Mouse (Mus musculus): ENCODE data around the gene Cdk9. TPM values are rescaled to one million over a fixed set of nuclear protein-coding genes. Genes with fewer than 3 reads are reported as not detected.

Cdk9 gene
- polyA plus RNA-seq, 1 experiment, result 260 TPM

DNA sequence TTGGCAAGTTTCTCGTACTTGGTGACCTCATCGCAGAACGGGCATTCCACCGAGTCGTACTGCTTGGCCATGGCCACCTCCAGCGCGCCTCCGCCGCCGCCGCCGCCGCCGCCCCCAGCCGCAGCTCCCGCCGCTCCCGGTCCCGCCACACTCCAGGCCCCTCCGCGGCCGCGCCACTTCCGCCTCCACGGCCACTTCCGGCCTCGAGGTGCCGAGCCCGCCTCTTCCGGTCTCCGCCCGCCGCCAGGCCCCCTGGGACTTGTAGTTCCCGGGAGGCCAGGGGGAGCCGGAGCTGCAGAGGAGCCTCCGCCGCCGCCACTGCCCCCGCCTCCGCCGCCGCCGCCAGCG is 316 bp downstream of the Cdk9 start:
- TF ChIP-seq POLR2A (IDR thresholded peaks at IDR 0.05; ENCODE audit: extremely low read depth, insufficient read depth, low read length) (no peak), CTCF (IDR thresholded peaks at IDR 0.05; ENCODE audit: extremely low read depth, insufficient read depth, low read length) (no peak)
- Histone ChIP-seq H3K27ac (ENCODE audit: insufficient read depth, low read length) (peak overlapping the region; percentile 100), H3K4me3 (ENCODE audit: insufficient read depth, low read length) (peak overlapping the region; percentile 52), H3K4me1 (ENCODE audit: control insufficient read depth, insufficient read depth, low read length) (no peaks in the 10 kb centered on the region; the same call in 1 of the 2 replicates)

DNA sequence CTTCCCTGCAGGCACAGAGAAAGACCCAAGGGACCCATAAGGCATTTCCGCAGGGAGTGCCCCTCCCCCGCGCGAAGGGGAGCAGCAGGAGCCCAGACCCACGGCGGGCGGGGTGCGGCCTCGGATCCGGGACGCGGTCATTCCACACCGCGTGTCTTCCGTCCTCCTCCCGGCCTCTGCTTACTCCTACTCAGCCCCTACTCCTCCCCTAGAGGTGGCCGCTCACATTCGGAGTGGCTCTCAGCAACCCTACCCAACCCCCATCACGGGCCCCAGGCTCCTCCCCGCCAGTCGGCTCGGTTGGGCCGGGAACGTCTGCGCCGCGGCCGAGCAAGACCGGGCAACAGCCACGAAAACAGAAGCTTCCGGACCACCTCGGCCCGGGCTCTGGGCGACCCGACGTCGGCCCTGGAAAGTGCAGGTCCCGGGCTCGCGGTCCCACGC is 746 bp downstream of the Cdk9 start:
- Histone ChIP-seq H3K27ac (ENCODE audit: insufficient read depth, low read length) (peak overlapping the region; percentile 64; the same call in 1 of the 2 replicates), H3K4me1 (ENCODE audit: control insufficient read depth, insufficient read depth, low read length) (no peaks in the 10 kb centered on the region; the same call in 1 of the 2 replicates), H3K4me3 (ENCODE audit: insufficient read depth, low read length) (peak overlapping the region; percentile 52)
- TF ChIP-seq CTCF (IDR thresholded peaks at IDR 0.05; ENCODE audit: extremely low read depth, insufficient read depth, low read length) (no peak), POLR2A (IDR thresholded peaks at IDR 0.05; ENCODE audit: extremely low read depth, insufficient read depth, low read length) (no peak)

DNA sequence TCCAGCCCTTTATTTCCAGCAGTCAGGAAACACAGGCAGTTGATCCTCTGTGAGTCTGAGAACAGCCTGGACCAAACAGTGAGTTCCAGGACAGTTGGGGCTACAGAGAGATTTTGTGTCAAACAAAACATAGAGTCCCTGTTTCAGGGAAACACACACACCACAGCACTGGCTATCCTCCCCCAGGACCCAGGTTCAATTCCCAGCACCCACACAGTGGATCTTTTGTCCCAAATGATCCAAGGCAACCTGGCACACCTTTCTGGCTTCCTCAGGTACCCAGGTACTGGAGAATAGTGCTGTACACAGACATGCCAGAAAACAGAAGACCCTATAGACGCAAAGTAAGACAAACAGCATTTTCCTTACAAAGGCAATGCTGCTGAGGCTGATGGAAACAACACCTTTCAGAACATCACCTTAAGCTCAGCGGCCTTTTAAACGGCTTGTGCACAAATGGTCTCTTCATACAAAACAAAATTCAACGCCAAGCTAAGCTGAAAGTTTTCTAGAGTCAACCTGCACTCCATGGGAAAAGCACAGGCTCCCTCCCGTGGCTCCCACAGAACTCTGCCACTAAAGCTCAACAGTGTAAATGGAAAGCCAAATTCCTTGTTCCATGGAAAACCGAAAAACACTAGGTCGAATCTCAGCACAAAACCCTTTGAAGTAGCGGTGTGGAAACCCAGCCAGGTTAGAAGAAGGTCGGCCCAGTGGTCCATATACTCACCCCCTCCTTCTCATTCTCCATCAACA is 1.4 kb downstream of the Cdk9 start:
- Histone ChIP-seq H3K27ac (ENCODE audit: insufficient read depth, low read length) (no peak overlapping the region), H3K4me1 (ENCODE audit: control insufficient read depth, insufficient read depth, low read length) (no peaks in the 10 kb centered on the region; the same call in 1 of the 2 replicates), H3K4me3 (ENCODE audit: insufficient read depth, low read length) (peak overlapping the region; percentile 52)
- no peak for TF ChIP-seq POLR2A (IDR thresholded peaks at IDR 0.05; ENCODE audit: extremely low read depth, insufficient read depth, low read length)
- TF ChIP-seq CTCF (IDR thresholded peaks at IDR 0.05; ENCODE audit: extremely low read depth, insufficient read depth, low read length), result no peak

DNA sequence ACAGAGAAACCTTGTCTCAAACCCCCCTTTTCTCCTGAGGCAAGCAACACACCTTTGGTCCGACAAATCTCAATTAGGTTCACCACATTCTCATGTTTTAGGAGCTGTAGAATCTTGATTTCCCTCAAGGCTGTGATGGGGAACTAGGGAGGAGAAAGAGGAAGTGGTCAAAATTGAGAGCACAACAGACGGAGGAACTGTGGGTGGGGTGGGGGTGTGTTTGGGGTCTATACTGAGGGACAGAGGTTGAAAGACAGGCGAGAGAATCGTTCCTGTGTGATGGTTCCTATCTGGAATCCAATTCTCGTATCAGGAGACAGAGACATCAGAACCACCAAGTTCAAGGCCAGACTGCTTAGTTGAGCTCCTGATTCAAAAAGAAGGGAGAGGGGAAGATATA is 2.5 kb downstream of the Cdk9 start:
- TF ChIP-seq CTCF (IDR thresholded peaks at IDR 0.05; ENCODE audit: extremely low read depth, insufficient read depth, low read length) (no peak), POLR2A (IDR thresholded peaks at IDR 0.05; ENCODE audit: extremely low read depth, insufficient read depth, low read length) (no peak)
- no peaks in the 10 kb centered on the region; the same call in 1 of the 2 replicates for H3K4me1 ChIP-seq (ENCODE audit: control insufficient read depth, insufficient read depth, low read length)
- H3K27ac ChIP-seq (ENCODE audit: insufficient read depth, low read length), result no peak overlapping the region
- H3K4me3 ChIP-seq (ENCODE audit: insufficient read depth, low read length), result no peak overlapping the region

DNA sequence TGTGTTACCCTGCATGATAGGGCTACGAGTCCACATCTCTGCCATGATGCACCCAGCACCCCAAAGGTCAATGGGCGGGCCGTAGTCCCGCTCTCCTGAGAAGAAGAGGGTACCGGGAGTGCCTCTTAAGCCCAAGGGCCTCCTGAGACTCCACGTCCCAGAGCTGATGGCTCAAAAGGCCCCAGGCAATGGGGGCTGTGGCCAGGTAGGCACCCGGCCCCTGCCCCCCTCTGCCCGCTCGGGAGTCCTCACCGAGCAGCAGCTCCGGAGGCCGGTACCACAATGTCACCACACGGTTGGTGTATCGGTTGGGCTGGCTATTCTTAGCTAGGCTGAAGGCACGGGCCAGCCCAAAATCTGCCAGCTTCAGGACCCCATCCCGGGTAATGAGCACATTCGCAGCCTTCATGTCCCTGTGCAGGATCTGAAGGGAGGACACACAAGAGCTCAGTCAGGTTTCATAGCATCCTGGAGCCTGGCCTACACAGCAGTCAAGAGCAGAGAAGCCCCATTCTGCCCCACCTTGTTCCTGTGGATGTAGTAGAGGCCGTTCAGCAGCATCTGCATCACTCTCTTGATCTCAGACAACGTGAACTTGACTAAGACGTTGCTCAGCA is 3.2 kb downstream of the Cdk9 start:
- H3K4me1 ChIP-seq (ENCODE audit: control insufficient read depth, insufficient read depth, low read length), result no peaks in the 10 kb centered on the region; the same call in 1 of the 2 replicates
- no peak overlapping the region for H3K27ac ChIP-seq (ENCODE audit: insufficient read depth, low read length)
- TF ChIP-seq CTCF (IDR thresholded peaks at IDR 0.05; ENCODE audit: extremely low read depth, insufficient read depth, low read length) (no peak), POLR2A (IDR thresholded peaks at IDR 0.05; ENCODE audit: extremely low read depth, insufficient read depth, low read length) (no peak)
- H3K4me3 ChIP-seq (ENCODE audit: insufficient read depth, low read length), result no peak overlapping the region

DNA sequence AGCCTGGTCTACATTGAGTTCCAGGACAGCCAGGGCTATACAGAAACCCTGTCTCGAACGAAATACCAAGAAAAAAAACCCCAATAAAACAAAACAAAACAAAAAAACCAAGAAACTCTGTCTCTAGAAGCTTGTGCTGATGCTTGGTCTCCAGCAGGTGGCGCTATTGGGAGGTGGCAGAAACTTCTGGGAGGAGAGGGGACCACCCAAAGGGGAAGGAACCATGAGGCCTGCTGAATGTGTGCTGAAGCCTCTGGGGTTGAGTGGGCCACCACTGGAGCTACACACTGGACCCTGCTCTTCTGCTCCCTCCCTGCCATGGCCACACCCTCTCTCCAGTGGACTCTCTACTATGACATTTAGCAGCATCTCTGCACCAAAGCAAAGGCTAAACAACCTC is 4.2 kb downstream of the Cdk9 start:
- Histone ChIP-seq H3K4me3 (ENCODE audit: insufficient read depth, low read length) (no peak overlapping the region), H3K27ac (ENCODE audit: insufficient read depth, low read length) (no peak overlapping the region), H3K4me1 (ENCODE audit: control insufficient read depth, insufficient read depth, low read length) (no peaks in the 10 kb centered on the region; the same call in 1 of the 2 replicates)
- peak; percentile 76 for TF ChIP-seq CTCF (IDR thresholded peaks at IDR 0.05; ENCODE audit: extremely low read depth, insufficient read depth, low read length)
- no peak for TF ChIP-seq POLR2A (IDR thresholded peaks at IDR 0.05; ENCODE audit: extremely low read depth, insufficient read depth, low read length)

DNA sequence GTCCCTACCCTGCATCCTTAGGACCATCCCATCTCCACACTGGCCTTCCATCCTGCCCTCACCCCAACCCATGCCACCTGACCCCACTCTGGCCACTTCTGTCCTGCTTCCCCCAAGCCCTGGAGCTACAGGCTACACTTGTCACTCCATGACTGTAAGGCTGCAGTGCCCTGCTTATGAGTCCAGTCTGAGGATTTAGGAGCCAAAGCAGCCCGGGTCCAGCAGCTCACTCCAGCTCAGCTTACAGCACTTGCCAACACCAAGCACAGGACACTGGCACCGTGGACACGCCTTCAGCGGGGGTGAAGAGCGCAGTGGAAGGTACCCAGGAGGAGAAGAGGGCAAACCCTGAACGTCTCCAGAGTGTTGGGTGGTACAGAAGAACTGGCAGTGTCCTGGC is 5.9 kb downstream of the Cdk9 start:
- TF ChIP-seq POLR2A (IDR thresholded peaks at IDR 0.05; ENCODE audit: extremely low read depth, insufficient read depth, low read length) (no peak), CTCF (IDR thresholded peaks at IDR 0.05; ENCODE audit: extremely low read depth, insufficient read depth, low read length) (no peak)
- H3K4me3 ChIP-seq (ENCODE audit: insufficient read depth, low read length), result no peak overlapping the region
- H3K4me1 ChIP-seq (ENCODE audit: control insufficient read depth, insufficient read depth, low read length), result no peaks in the 10 kb centered on the region; the same call in 1 of the 2 replicates
- H3K27ac ChIP-seq (ENCODE audit: insufficient read depth, low read length), result no peak overlapping the region

DNA sequence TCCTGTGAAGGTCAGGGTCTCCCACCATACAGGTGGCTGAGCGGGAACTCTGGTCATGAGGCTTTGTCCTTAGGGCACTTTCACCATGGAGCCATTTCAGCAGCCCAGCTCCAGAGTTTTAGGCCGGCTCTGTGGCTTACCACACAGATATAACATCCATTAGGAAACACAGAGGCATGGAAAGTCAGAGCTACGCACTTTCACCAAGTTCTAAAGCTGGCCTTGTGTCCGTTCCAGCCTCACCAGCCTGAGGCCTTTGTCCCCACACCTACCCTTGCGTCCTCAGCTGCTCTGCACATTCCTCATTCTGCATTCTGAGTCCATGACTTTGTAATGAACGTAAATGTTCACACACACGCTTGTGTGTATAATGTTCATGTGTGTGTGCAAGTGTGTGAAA is 7.9 kb downstream of the Cdk9 start:
- H3K4me3 ChIP-seq (ENCODE audit: insufficient read depth, low read length), result no peak overlapping the region
- no peak overlapping the region for H3K27ac ChIP-seq (ENCODE audit: insufficient read depth, low read length)
- TF ChIP-seq CTCF (IDR thresholded peaks at IDR 0.05; ENCODE audit: extremely low read depth, insufficient read depth, low read length), result no peak
- no peak for TF ChIP-seq POLR2A (IDR thresholded peaks at IDR 0.05; ENCODE audit: extremely low read depth, insufficient read depth, low read length)
- no peaks in the 10 kb centered on the region for H3K4me1 ChIP-seq (ENCODE audit: control insufficient read depth, insufficient read depth, low read length)

DNA sequence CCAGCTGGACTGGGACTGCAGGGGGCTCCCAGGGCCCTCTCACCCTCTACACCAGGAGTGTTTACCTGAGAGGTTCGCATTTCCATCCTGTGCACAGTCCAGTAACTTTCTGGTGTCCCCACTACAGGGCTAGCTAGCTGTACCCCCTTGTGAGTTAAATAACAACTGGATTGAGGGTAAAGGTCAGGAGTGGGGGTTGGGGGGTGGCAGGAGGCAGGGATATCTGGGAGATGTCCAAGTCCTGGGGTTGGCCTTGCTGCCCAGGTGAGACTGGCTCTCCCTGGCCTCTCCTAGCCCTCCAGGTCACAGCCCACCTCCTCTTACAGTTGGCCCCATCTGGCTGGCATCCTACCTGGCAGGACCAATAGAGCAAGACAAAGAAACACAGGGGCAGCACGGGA is 8.9 kb downstream of the Cdk9 start, which contains the start of gene Fpgs:
Fpgs (minus strand) TSS at position 125 of the 401 bp plus-strand sequence.
- H3K27ac ChIP-seq (ENCODE audit: insufficient read depth, low read length), result no peak within 1 kb of the TSS
- H3K4me3 ChIP-seq (ENCODE audit: insufficient read depth, low read length), result no peak within 1 kb of the TSS
- no peaks in the 10 kb centered on the region for H3K4me1 ChIP-seq (ENCODE audit: control insufficient read depth, insufficient read depth, low read length)
- TF ChIP-seq CTCF (IDR thresholded peaks at IDR 0.05; ENCODE audit: extremely low read depth, insufficient read depth, low read length), result no peak
- TF ChIP-seq POLR2A (IDR thresholded peaks at IDR 0.05; ENCODE audit: extremely low read depth, insufficient read depth, low read length), result no peak

DNA sequence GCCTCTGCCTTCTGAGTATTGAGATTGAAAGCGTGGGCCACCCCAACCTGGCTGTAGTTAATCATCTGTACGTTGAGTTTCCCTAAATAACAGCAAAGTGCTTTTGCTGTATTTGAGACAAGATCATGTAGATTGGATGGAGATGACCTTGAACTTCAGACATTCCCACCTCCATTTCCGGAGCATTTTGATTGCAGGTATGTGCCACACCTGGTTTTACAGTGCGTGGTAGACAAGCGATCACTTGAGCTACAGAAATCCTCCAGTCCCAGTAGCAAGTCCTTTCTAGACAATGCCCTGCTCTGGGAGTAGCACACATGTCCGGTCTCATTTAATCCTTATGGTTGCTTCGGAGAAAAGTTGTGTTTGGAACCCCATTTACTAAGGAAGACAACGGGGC is 9.8 kb downstream of the Cdk9 start:
- no peak for TF ChIP-seq CTCF (IDR thresholded peaks at IDR 0.05; ENCODE audit: extremely low read depth, insufficient read depth, low read length)
- no peak for TF ChIP-seq POLR2A (IDR thresholded peaks at IDR 0.05; ENCODE audit: extremely low read depth, insufficient read depth, low read length)
- Histone ChIP-seq H3K27ac (ENCODE audit: insufficient read depth, low read length) (no peak overlapping the region), H3K4me1 (ENCODE audit: control insufficient read depth, insufficient read depth, low read length) (no peaks in the 10 kb centered on the region), H3K4me3 (ENCODE audit: insufficient read depth, low read length) (no peak overlapping the region)

Data from cortical plate, adult 2 months (tissue).